Mouse (Mus musculus) heart, adult 18-20 months (tissue): ENCODE data around the gene Ubox5. TPM values are rescaled to one million over a fixed set of nuclear protein-coding genes. Genes with fewer than 3 reads are reported as not detected.

Experiments used
- DNase-seq, 2 experiments: peaks; one replicate each; pipeline ENCODE4 v3.0.0; 2021 to 2022; ENCODE audit warnings: mixed read lengths in 1 of 2
- total RNA-seq, 2 experiments: library from RNA; stranded (reverse); gene quantifications; 2 replicates each; pipeline ENCODE4 v1.2.3; 2021

The Ubox5 gene
- total RNA-seq, 2 experiments from 2014 or later = 4.1 to 4.6 TPM

- no peak for DNase-seq
Observed at GRCm38 (mm10) chr2:130634006-130634738, 4.3 kb upstream of the Ubox5 start.

GRCm38 (mm10) chr2:130632887-130633675, 3.2 kb upstream of the Ubox5 start:
- DNase-seq = no peak

GRCm38 (mm10) chr2:130632416-130632815, 2.6 kb upstream of the Ubox5 start:
- no peak for DNase-seq

DNA sequence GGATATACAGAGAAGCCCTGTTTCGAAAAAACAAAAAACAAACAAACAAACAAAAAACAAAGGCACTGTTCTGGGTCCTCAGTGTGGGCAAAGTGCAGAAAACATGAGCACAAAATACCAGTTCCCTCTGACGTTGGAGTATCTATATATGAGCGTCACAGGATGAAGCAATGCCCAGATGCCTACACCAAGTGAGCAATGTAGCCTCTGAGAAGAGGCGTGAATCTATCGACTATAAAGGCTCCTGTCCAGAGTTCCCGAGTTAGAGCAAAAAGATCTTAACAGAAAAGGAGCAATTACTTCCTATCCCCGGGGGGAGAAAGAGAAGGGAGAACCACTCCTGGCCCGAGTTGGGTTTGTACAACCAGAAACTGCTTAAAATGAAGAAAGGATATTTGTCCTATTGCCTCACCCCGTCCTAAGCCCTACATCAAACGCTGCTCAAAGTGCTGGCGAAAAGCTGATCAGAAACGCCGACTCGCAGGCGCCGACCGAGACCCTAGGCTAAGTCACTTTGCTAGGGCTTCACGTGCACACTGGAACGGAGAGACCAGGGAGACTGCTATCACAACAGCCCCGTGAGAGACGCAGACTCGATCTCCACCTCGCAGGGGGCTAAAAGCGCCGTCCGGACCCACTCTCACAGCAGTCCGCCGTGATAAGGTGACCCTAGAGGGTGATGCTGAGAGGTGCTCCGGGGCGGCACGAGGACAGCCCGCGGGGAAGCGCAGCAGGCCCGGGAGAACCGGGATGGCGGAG, 579 bp downstream of the Ubox5 start:
- no peak for DNase-seq

- DNase-seq = no peak
Observed at GRCm38 (mm10) chr2:130628424-130628823, 1.4 kb downstream of the Ubox5 start.

GRCm38 (mm10) chr2:130618972-130619371, 10.9 kb downstream of the Ubox5 start:
- DNase-seq = no peak

GRCm38 (mm10) chr2:130613091-130613490, 16.7 kb downstream of the Ubox5 start:
- DNase-seq = no peak

DNA sequence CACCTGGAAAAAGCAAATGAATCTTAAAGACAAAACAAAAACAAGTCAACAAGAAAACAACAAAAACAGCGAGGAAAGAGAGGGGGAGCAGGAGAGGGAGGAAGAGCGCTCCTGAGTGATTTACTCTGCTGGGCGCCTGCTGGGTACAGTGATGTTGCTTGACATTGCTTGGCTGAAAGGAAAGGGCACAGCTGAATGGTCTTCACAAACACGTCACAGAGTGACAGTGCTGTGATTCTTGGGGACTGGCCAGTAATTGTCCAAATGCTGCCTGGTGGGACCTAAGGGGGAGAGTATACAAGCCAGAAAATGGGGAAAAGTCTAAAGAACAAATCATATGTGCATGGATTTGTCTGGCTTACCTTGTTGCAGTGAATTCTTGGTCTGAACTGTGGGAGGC, 27.6 kb downstream of the Ubox5 start:
- no peak for DNase-seq

GRCm38 (mm10) chr2:130598399-130598798, 31.4 kb downstream of the Ubox5 start:
- DNase-seq = peak in 1 of 2 experiments; percentile 22

- peak in 1 of 2 experiments; percentile 50 for DNase-seq
Observed at GRCm38 (mm10) chr2:130597601-130598010, 32.2 kb downstream of the Ubox5 start.

GRCm38 (mm10) chr2:130595596-130595995, 34.2 kb downstream of the Ubox5 start:
- no peak for DNase-seq

GRCm38 (mm10) chr2:130591016-130591415, 38.8 kb downstream of the Ubox5 start:
- no peak for DNase-seq

- DNase-seq = peak; percentile 55 to 58
Observed at GRCm38 (mm10) chr2:130589761-130590160, 40.1 kb downstream of the Ubox5 start.

- DNase-seq = no peak
Observed at GRCm38 (mm10) chr2:130589157-130589556, 40.7 kb downstream of the Ubox5 start.

DNA sequence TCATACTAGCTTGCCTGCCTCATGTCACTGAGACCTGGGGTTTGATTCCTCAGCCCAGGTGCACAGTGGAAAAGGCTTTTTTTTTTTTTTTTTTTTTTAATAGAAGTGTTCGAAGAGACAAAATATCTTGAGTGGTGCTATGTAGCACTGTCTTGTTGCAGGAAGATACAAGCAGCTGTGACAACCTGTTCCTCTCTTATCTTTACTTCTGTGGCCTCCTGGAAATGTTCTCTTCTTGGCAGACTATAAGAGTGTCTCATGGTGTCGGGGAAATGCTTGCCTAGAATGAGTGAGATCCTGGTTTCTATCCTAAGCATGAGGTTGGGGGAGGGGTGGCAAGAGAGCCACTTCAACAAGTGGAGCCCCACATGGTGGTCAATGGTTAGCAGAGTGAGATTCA, 41.5 kb downstream of the Ubox5 start:
- no peak for DNase-seq

DNA sequence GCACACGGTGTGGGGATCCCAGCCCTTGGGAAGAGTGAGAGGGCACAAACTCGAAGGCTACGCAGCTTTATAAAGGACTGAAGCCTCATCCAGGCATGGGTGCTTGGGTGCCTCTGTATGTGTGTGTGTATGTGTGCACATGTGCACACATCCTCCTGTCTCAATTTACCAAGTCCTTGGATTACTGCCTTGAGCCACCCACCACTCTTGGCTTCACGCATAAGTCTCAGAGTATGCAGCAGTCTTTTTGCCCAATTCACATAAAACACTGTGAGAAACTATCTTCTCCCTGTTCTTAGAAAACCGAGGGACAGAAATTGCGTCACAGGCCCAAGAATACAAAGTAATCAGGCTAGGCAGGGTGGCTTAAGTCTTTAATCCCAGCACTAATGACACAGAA, 43.8 kb downstream of the Ubox5 start:
- no peak for DNase-seq

- DNase-seq = peak in 1 of 2 experiments; percentile 52
Observed at GRCm38 (mm10) chr2:130583902-130584560, 45.8 kb downstream of the Ubox5 start.

GRCm38 (mm10) chr2:130582552-130582951, 47.3 kb downstream of the Ubox5 start, which contains the start of gene Avp:
Gene Avp, minus strand, starts transcription at chr2:130582554.
- DNase-seq = no peak

DNA sequence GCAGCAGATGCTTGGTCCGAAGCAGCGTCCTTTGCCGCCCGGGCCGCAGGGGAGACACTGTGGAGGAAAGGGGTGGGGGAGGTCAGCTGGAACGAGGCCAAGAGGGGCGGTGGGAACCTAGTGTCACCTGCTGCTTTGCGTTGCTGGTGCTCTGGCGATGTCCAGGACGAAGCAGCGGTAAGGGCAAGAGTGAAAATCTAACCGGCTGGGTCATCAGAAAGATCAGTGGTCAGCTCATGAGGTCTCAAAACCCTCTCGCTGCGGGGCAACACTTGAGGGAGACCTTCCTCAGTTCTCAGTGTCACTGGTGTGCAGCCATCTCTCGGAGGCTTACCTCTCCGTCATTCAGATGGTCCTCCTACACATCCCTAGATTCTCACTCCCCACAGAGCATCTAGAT, 48.6 kb downstream of the Ubox5 start:
- no peak for DNase-seq

DNA sequence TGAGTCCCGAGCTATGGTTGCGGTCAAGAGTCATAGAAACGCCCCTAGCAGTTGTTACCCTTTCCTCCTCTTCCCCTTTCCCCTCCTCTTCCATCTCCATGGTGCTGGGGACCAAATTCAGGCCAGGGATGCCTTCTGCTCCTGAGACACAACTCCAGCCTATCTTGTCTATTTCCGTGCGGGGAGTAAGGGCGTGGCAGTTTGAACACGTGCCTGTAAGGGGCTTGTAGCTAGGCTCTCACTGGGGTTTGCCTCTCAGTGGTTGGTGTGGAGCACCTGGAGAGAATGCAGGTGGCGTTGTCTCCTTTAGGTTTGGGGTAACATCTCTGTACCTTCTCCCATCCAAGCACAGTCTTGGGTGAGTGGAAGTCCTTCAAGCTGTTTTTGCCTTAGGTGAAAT, 50.0 kb downstream of the Ubox5 start:
- DNase-seq = no peak

- peak; percentile 36 to 74 for DNase-seq
Observed at GRCm38 (mm10) chr2:130578148-130578547, 51.7 kb downstream of the Ubox5 start.

- DNase-seq = peak; percentile 55 to 63
Observed at GRCm38 (mm10) chr2:130577632-130578031, 52.2 kb downstream of the Ubox5 start.
